Mouse (Mus musculus): ENCODE measurements around the gene Vmn1r166.
"Not testable (repeated sequence)": the region's sequence is repeated elsewhere in the genome, so short reads cannot be mapped to it uniquely, and the experiment has no call there.

Vmn1r166 gene

GRCm38 (mm10) chr7:23251582-23251981, at the start of gene Vmn1r166:
Gene Vmn1r166 (minus strand): TSS chr7:23251682.
- DNase-seq (ENCODE audit: low spot score in 2 of 2), result not testable (repeated sequence)

GRCm38 (mm10) chr7:23300892-23301291, 49.4 kb upstream of the Vmn1r166 start, which contains the start of gene Nlrp4e:
Gene Nlrp4e (plus strand): TSS chr7:23301192.
- DNase-seq (ENCODE audit: low spot score in 2 of 2), result not testable (repeated sequence)

DNA sequence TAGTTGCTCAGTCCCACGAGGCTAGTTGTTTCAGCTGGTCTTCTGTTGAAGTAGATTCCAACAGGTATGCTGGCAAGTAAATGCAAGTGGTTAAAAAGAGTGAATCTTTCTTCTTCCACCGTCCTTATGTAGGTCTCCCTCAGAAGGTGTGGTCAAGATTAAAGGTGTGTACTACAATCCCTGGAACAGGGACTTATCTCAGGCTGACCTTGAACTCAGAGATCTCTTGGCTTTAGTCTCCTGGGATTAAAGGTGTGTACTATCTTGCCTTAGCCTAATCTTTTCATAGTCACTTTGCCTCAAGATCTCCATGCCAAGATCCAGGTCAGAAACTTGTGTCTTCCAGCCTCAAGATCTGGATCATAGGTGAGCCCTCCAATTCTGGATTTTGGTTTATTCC, 27.3 kb upstream of the Vmn1r166 start, which contains the start of gene Gm6902:
TSS of gene Gm6902 (minus strand) at position 101 of the 400 bp plus-strand sequence.
- not testable (repeated sequence) for DNase-seq (ENCODE audit: low spot score in 2 of 2)

DNA sequence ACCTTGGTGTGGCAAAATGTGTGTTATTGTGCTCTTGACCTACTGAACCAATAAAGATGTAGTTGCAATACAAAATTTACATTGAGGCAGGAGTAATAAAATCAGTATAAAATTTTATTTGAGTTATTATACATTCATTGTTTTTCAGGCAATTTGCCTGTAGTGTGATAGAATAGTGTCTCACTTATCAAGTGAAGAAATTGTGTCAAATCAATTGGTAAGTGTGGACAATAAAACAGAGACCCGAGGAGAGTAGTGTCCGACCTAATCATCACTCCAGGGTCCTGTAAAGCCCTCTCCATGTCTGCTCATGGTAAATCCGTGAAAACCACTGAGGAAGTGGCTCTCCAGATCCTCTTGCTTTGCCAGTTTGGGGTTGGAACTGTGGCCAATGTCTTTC, 34.5 kb downstream of the Vmn1r166 start, which contains the start of gene Vmn1r165:
TSS of gene Vmn1r165 (plus strand) at position 301 of the 400 bp plus-strand sequence.
- DNase-seq (ENCODE audit: low spot score in 2 of 2), result not testable (repeated sequence)

All from frontal cortex, postnatal 25 days (tissue).